Mouse (Mus musculus) embryonic fibroblast, embryonic 13.5 days (primary cell): Measurements from ENCODE around the gene Dlg2.

Experiments used
- CTCF ChIP-seq: IDR thresholded peaks from 2 replicates; pipeline ENCODE4 v1.5.1; 2011; ENCODE audit warnings: mild to moderate bottlenecking, control low read depth, low read length, moderate library complexity, borderline replicate concordance; ENCODE audit not compliant: insufficient read depth
- POLR2A ChIP-seq: IDR thresholded peaks from 2 replicates; pipeline ENCODE4 v1.6.1; 2011; ENCODE audit warnings: low read depth, mild to moderate bottlenecking, control low read depth, low read length, moderate library complexity

DNA sequence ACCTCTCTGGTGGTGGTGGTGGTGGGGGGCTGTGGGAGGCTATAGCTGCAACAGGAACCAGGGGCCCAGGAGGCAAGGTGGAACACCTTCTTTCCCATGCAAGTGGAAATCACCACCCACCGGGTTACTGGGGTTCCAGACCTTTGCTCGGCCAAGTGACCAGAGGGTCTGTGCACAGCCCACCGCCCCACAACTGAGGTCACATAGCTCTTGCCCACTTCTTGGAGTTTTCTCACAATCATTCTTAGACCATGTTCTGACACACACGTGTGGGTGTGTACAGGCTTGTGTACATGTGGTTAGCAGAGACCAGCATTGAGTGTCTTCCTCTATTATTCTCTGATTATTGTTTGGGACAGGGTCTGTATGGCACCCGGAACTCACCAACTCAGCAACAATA lies 15.0 kb upstream of the Dlg2 start:
- TF ChIP-seq CTCF (no peak), POLR2A (no peak)
